Mouse (Mus musculus) megakaryocyte, embryonic 14.5 days (primary cell): ENCODE data around the gene Npas2.

Experiments
- FLI1 ChIP-seq: IDR thresholded peaks from 2 replicates; pipeline ENCODE4 v1.6.1; 2012; ENCODE audit warnings: low read length, inconsistent platforms, mixed read lengths
- GATA1 ChIP-seq: IDR thresholded peaks from 3 replicates; pipeline ENCODE4 v1.6.1; 2012; ENCODE audit warnings: mixed read lengths, low read length, inconsistent platforms, borderline replicate concordance

DNA sequence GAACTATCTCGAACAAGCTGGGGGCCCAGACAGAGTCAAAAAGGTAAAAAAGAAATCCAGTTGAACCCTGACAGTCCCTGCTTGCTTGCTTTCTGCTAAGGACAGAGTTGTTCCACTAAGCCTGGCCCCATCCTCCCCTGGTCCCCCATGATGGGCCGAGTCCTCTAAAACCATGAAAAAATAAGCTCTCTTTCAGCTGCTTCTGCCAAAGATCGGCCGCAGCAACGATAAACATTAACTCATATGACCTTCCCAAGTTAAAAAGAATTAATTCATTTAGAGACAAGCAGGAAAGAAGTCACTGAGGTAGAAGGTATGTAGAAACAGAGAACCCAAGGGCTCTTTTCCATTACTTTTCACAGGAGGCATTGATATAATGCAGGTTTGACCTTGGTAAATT is 16.8 kb upstream of the Npas2 start:
- TF ChIP-seq FLI1 (no peak), GATA1 (no peak)
